Mouse (Mus musculus) liver, embryonic 18 days (tissue): ENCODE results near the gene Pitpnb. TPM values are rescaled to one million over a fixed set of nuclear protein-coding genes. Genes with fewer than 3 reads are reported as not detected.

ENCODE experiments used
- polyA plus RNA-seq: library from polyadenylated mRNA; depleted of rRNA; stranded (reverse); fragments of >200 nt; gene quantifications from 2 replicates; pipeline ENCODE4 v1.2.3, GENCODE M21; 2012; rRNA removed

Pitpnb gene
- 29.1 and 30.3 TPM in 2 replicates for polyA plus RNA-seq

DNA sequence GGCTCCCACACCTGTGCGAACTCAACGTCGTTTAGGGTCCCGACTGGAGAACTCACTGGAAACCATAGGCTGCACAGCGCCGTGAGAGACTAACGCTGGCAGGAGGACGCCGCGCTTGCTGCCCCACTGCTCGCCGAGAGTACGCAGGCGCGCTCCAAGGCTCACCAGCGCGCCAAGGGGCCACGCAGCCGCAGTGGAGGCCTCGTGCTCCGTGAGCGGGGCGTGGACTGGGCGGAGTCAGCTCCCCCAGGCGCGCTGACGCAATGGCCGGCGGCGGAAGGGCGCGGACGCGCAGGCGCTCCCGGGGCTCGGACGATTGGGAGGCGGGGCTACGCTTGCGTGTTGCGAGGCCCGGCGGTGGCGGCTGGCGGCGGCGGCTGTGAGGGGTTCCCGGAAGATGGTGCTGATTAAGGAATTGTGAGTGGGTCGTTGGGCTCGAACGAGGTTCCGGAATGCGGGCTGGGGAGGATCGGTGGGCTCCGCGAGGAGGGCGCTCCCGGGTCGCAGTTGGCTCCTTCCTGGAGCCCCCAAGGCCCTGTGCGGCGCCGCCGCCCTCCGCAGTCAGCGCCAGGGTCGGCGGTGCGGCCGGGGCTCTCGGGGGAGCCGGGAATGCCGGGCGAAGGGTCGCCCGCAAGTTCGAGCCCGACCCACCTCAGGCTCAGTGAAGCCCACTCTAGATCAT is at the start of gene Pitpnb:
TSS of gene Pitpnb (plus strand) at position 347 of the 682 bp plus-strand sequence.

DNA sequence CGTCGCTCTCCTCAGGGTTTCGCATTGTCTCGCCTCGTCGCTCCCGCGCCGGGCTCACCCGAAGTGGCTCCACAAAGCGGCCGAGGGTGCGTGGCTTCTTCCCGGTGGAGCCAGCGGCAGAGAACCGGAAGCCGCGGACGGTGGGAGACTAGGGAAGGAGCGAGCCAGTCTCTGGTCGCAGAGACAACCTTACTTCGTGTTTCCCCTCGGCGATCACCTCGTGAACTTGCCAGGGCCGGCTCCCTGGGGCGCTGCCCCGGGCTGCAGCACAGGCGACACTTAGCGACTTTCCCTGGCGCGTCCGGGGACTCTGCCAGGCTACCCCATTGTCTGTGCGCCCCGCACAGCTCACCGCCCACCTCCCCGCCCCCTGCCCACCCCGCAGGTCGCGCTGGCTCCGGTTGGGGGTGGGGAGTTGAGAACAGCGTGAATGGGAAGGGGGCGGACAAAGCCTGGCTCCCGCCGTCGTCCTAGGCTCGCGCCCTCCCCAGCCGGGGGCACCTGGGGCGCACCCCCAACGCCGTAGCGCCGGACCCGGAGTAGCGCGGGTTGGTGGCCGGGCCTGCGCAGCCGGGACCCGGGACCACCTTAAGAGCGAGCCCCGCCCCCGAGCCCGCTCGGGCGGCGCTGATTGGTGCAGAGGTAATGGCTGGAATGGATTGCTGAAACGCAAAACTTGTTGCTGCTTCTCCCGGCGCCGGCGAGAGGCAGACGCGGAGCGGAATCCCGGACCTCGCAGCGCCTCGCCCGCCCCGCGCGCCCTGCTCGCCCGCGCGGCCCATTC is 86.2 kb downstream of the Pitpnb start, which contains the start of gene Mn1:
TSS of gene Mn1 (plus strand) at position 772 of the 784 bp plus-strand sequence.

Other genes with a start within 250 kb of the Pitpnb start
- 0.71 and 0.77 TPM in 2 replicates for gene Mn1, start 86.6 kb downstream of the Pitpnb start, polyA plus RNA-seq